ENCODE assay signal across 8 mouse cellular contexts in genomic region chr9:7764463-7764871, GRCm38 (mm10). TPM values are rescaled to one million over a fixed set of nuclear protein-coding genes. Genes with fewer than 3 reads are reported as not detected.
DNase-seq lines count a peak whose midpoint lies in the region; ATAC-seq and TF ChIP-seq lines count a peak whose summit lies in the region.

No protein-coding gene starts in this region.

- peak overlapping the region; percentile 80 for H3K4me3 ChIP-seq in bone marrow, adult 2 months (replicated peaks; ENCODE audit: control insufficient read depth, low read depth, low read length)
- H3K4me3 ChIP-seq in forebrain, embryonic 15.5 days = peak overlapping the region; percentile 85
- peak overlapping the region; percentile 71 for H3K4me3 ChIP-seq in hindbrain, embryonic 15.5 days
- H3K4me3 ChIP-seq in liver, embryonic 12.5 days = peak overlapping the region; percentile 77
- H3K4me3 ChIP-seq in stomach, embryonic 15.5 days (replicated peaks) = peak overlapping the region; percentile 86

- DNase-seq in layer of hippocampus, postnatal 14 days (ENCODE audit: low spot score in 2 of 2) = peak; percentile 10 to 32
- no peak for DNase-seq in layer of hippocampus, adult 11-12 months (ENCODE audit: low spot score)

- H3K4me2 ChIP-seq in forebrain, embryonic 15.5 days (replicated peaks) = peak overlapping the region; percentile 80
- peak overlapping the region; percentile 80 for H3K4me2 ChIP-seq in hindbrain, embryonic 15.5 days
- peak overlapping the region; percentile 92 for H3K4me2 ChIP-seq in liver, embryonic 12.5 days
- peak overlapping the region; percentile 69 for H3K4me2 ChIP-seq in stomach, embryonic 15.5 days

- peaks cover 14% of the 10 kb centered on the region; the same call in 1 of the 2 replicates for H3K27me3 ChIP-seq in forebrain, embryonic 15.5 days
- peaks cover 9% of the 10 kb centered on the region for H3K27me3 ChIP-seq in hindbrain, embryonic 15.5 days
- H3K27me3 ChIP-seq in liver, embryonic 12.5 days (replicated peaks) = no peaks in the 10 kb centered on the region
- no peaks in the 10 kb centered on the region for H3K27me3 ChIP-seq in stomach, embryonic 15.5 days (replicated peaks)

- 1% methylated on average over 14 of the region's 14 CpGs for WGBS in bone marrow, adult 2 months
- 1% methylated on average over 14 of the region's 14 CpGs for WGBS in forebrain, embryonic 15.5 days
- WGBS in hindbrain, embryonic 15.5 days = under 1% methylated on average over 14 of the region's 14 CpGs
- 1% methylated on average over 14 of the region's 14 CpGs for WGBS in liver, embryonic 12.5 days (ENCODE audit: insufficient replicate concordance)
- WGBS in stomach, embryonic 15.5 days = 0% methylated on average over 14 of the region's 14 CpGs

- ATAC-seq in forebrain, embryonic 15.5 days (replicated peaks) = peak; percentile 23
- no peak; the same call in 1 of the 2 replicates for ATAC-seq in hindbrain, embryonic 15.5 days (ENCODE audit: low FRiP score, low read depth)
- ATAC-seq in liver, embryonic 12.5 days = peak; percentile 20; the same call in 1 of the 2 replicates
- ATAC-seq in monocyte, adult 5-6 weeks (replicated peaks; ENCODE audit: insufficient number of reproducible peaks, low FRiP score, low TSS enrichment, poor library complexity, severe bottlenecking) = peak; percentile 70
- ATAC-seq in stomach, embryonic 15.5 days (ENCODE audit: insufficient read depth, low FRiP score, low read depth) = no peak

- H3K36me3 ChIP-seq in forebrain, embryonic 15.5 days = 0 out of 2 replicates have a peak, but pooled peaks cover 4% of the 10 kb centered on the region
- no peaks in the 10 kb centered on the region for H3K36me3 ChIP-seq in hindbrain, embryonic 15.5 days
- peaks cover 19% of the 10 kb centered on the region for H3K36me3 ChIP-seq in liver, embryonic 12.5 days
- peaks cover 6% of the 10 kb centered on the region; the same call in 1 of the 2 replicates for H3K36me3 ChIP-seq in stomach, embryonic 15.5 days

- H3K4me1 ChIP-seq in bone marrow, adult 2 months (ENCODE audit: control insufficient read depth, insufficient read depth, low read length) = peaks cover 2% of the 10 kb centered on the region; the same call in 1 of the 2 replicates
- H3K4me1 ChIP-seq in forebrain, embryonic 15.5 days = peaks cover 26% of the 10 kb centered on the region
- peaks cover 20% of the 10 kb centered on the region for H3K4me1 ChIP-seq in hindbrain, embryonic 15.5 days (replicated peaks)
- H3K4me1 ChIP-seq in liver, embryonic 12.5 days = peaks cover 60% of the 10 kb centered on the region
- H3K4me1 ChIP-seq in stomach, embryonic 15.5 days = 0 out of 2 replicates have a peak, but pooled peaks cover 3% of the 10 kb centered on the region

- TF ChIP-seq CTCF in bone marrow, adult 2 months (IDR thresholded peaks at IDR 0.05; ENCODE audit: control insufficient read depth, insufficient read depth, low read length) = no peak

- peak overlapping the region; percentile 81 for H3K9ac ChIP-seq in forebrain, embryonic 15.5 days (replicated peaks)
- H3K9ac ChIP-seq in hindbrain, embryonic 15.5 days = peak overlapping the region; percentile 68
- H3K9ac ChIP-seq in liver, embryonic 12.5 days = peak overlapping the region; percentile 90
- H3K9ac ChIP-seq in stomach, embryonic 15.5 days = peak overlapping the region; percentile 82

- H3K9me3 ChIP-seq in forebrain, embryonic 15.5 days = no peaks in the 10 kb centered on the region
- H3K9me3 ChIP-seq in hindbrain, embryonic 15.5 days = no peaks in the 10 kb centered on the region
- no peaks in the 10 kb centered on the region for H3K9me3 ChIP-seq in liver, embryonic 12.5 days (replicated peaks)
- no peaks in the 10 kb centered on the region for H3K9me3 ChIP-seq in stomach, embryonic 15.5 days

- peak; percentile 39; the same call in 1 of the 2 replicates for TF ChIP-seq POLR2A in bone marrow, adult 2 months (IDR thresholded peaks at IDR 0.05; ENCODE audit: borderline replicate concordance, control insufficient read depth, low read depth, low read length)

- peak overlapping the region; percentile 93 for H3K27ac ChIP-seq in bone marrow, adult 2 months (ENCODE audit: control insufficient read depth, insufficient read depth, low read depth, low read length, poor library complexity)
- H3K27ac ChIP-seq in forebrain, embryonic 15.5 days (replicated peaks) = peak overlapping the region; percentile 73
- H3K27ac ChIP-seq in hindbrain, embryonic 15.5 days (replicated peaks) = peak overlapping the region; percentile 56
- peak overlapping the region; percentile 87 for H3K27ac ChIP-seq in liver, embryonic 12.5 days
- H3K27ac ChIP-seq in stomach, embryonic 15.5 days = peak overlapping the region; percentile 85

RNA-seq across cellular contexts. Expression of gene Tmem123, which starts 0.6 kb away (rescaled TPM):
- total RNA-seq in layer of hippocampus, postnatal 14 days (2021) = 10 to 100 TPM; 12.3 to 14.7 TPM
- 15.0 and 17.4 TPM in 2 replicates for polyA plus RNA-seq in bone marrow, adult 2 months (2011; ENCODE audit: insufficient read depth, insufficient read length, low replicate concordance, missing spikeins)
- polyA plus RNA-seq in forebrain, embryonic 15.5 days (2015; fragmentation: Nextera tagmentation; extraction: Ambion mirVana) = 27.6 and 31.5 TPM in 2 replicates
- polyA plus RNA-seq in hindbrain, embryonic 15.5 days (2015; fragmentation: Nextera tagmentation; extraction: Ambion mirVana) = 22.7 and 23.7 TPM in 2 replicates
- polyA plus RNA-seq in liver, embryonic 12.5 days (2016; fragmentation: Nextera tagmentation; extraction: Ambion mirVana) = 59.4 and 60.3 TPM in 2 replicates
- total RNA-seq in monocyte, adult 5-6 weeks (2017) = 179 to 196 TPM (median 187 TPM) in 3 replicates
- polyA plus RNA-seq in stomach, embryonic 15.5 days (2015; fragmentation: Nextera tagmentation; extraction: Ambion mirVana) = 114 and 122 TPM in 2 replicates

Comparison
In these comparisons a context has a peak if more than half of its experiments do, and no peak if none do; other contexts are left out.
1. ATAC-seq: peak in forebrain, embryonic 15.5 days (single experiment), liver, embryonic 12.5 days (single experiment) and monocyte, adult 5-6 weeks (single experiment); none in hindbrain, embryonic 15.5 days (single experiment) and stomach, embryonic 15.5 days (single experiment).
2. Peak in every context shown above with its lines, with median percentiles within 50 percentile points of each other: H3K27ac ChIP-seq, H3K4me3 ChIP-seq, H3K4me2 ChIP-seq and H3K9ac ChIP-seq.